Mouse (Mus musculus) lung, postnatal 25 days (tissue): ENCODE data around the gene Invs.
A peak's percentile ranks its signal among the peaks of the same experiment; 100 is the strongest.

ENCODE experiments used
- DNase-seq: peaks from one replicate; pipeline ENCODE4 v3.0.0; 2022; ENCODE audit warnings: low spot score

Invs gene

GRCm38 (mm10) chr4:48461060-48461459, 181.5 kb downstream of the Invs start:
- no peak for DNase-seq

GRCm38 (mm10) chr4:48470977-48471376, 191.4 kb downstream of the Invs start:
- DNase-seq, result no peak

- no peak for DNase-seq
Measured at GRCm38 (mm10) chr4:48472052-48472791, 192.7 kb downstream of the Invs start.

GRCm38 (mm10) chr4:48472792-48473650, 193.5 kb downstream of the Invs start, which contains the start of gene Tex10:
Tex10 (minus strand) TSS chr4:48473459.
- DNase-seq, result peak; percentile 90

DNA sequence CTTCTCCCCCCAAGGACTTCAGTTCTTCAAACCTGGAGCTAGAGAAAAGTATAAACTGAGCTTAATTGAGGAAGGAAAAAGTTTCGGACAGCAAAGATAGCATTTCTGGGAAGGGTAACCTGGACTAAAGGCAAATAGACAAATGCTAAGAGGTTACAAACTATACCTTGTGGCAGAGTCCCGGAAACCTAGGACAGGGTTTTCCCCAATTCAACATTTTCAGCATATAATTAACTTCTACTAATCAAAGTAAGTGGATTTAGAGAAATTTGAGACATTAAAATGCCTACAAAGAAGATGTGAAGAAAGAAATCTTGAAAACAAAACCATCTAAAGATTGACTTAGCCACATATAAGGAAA, 194.1 kb downstream of the Invs start:
- DNase-seq, result no peak

GRCm38 (mm10) chr4:48481287-48481686, 201.7 kb downstream of the Invs start:
- peak; percentile 38 for DNase-seq
